Mouse (Mus musculus) cerebellum, adult 2 months (tissue): ENCODE data around the gene Lbhd1.
A peak's percentile ranks its signal among the peaks of the same experiment; 100 is the strongest.

Experiments used
- CTCF ChIP-seq: fragments of 200-500 bp; IDR thresholded peaks from 2 replicates; pipeline ENCODE4 v1.5.1; 2011; ENCODE audit warnings: low read depth, mild to moderate bottlenecking, control low read depth, low read length, moderate library complexity, borderline replicate concordance; ENCODE audit not compliant: insufficient read depth
- POLR2A ChIP-seq: fragments of 200-500 bp; IDR thresholded peaks from 2 replicates; pipeline ENCODE4 v1.6.1; 2011; ENCODE audit warnings: low read length, control low read depth, borderline replicate concordance; ENCODE audit not compliant: insufficient read depth

DNA sequence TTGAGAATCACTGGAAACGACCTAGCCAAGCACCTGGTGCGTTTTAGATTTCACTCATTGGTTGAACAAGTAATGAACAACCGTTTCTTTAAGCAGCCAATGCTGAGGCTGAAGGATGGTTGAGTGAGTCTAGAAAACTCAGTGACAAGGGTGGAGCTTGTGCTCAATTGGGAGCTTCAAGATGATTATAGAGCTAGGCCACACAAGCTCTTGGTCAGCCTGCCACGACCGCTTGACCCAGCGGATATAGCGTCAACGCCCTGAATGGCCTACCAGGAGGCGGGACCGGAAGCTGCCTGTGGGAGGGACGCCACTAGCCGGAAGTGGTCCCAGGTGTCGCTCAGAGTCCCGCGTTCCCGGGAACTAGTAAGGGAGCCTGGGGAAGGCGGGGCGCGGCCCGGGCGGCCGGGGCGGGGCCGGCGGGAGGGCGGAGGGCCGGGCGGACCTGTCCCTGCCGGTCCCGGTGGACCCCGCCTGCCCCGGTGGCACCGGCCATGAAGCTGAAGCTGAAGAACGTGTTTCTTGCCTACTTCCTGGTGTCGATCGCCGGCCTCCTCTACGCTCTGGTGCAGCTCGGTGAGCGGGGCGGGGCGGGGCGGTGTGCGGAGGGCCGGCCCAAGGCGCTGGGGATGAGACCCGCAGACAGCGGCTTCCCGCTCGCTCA, 36.7 kb downstream of the Lbhd1 start, which contains the start of gene B3gat3:
- TF ChIP-seq POLR2A = peak; percentile 98
- TF ChIP-seq CTCF = no peak
